Mouse (Mus musculus) midbrain, embryonic 16.5 days (tissue): ENCODE data around the gene C2cd4d. TPM values are rescaled to one million over a fixed set of nuclear protein-coding genes. Genes with fewer than 3 reads are reported as not detected.

Experiments used
- ATAC-seq: fragments of 200-750 bp; cut with Nextera tagmentation; 2 replicates; pipeline ENCODE4 v1.8.0; 2017; ENCODE audit warnings: moderate TSS enrichment
- H3K27ac ChIP-seq: fragments of 300-500 bp; sonication (generic); 2 replicates; pipeline ENCODE4 v1.5.1; 2014; ENCODE audit warnings: mild to moderate bottlenecking, low read length, mixed read lengths
- H3K27me3 ChIP-seq: fragments of 300-500 bp; sonication (generic); 2 replicates; pipeline ENCODE4 v1.6.1; 2014; ENCODE audit warnings: low read depth, low read length, mixed read lengths; ENCODE audit not compliant: control insufficient read depth, insufficient read depth
- H3K36me3 ChIP-seq: fragments of 300-500 bp; sonication (generic); 2 replicates; pipeline ENCODE4 v1.6.1; 2014; ENCODE audit warnings: mild to moderate bottlenecking, low read length, moderate library complexity, mixed read lengths; ENCODE audit not compliant: control insufficient read depth, insufficient read depth
- H3K4me1 ChIP-seq: fragments of 300-500 bp; sonication (generic); 2 replicates; pipeline ENCODE4 v1.6.1; 2014; ENCODE audit warnings: mild to moderate bottlenecking, low read length, mixed read lengths; ENCODE audit not compliant: control insufficient read depth, insufficient read depth
- H3K4me2 ChIP-seq: fragments of 300-500 bp; sonication (generic); 2 replicates; pipeline ENCODE4 v1.6.1; 2014; ENCODE audit warnings: mild to moderate bottlenecking, low read length, mixed read lengths
- H3K4me3 ChIP-seq: fragments of 300-500 bp; sonication (generic); 2 replicates; pipeline ENCODE4 v1.5.1; 2014; ENCODE audit warnings: low read depth, mild to moderate bottlenecking, low read length, moderate library complexity, mixed read lengths
- H3K9ac ChIP-seq: fragments of 300-500 bp; sonication (generic); 2 replicates; pipeline ENCODE4 v1.6.1; 2014; ENCODE audit warnings: low read depth, low read length, mixed read lengths
- H3K9me3 ChIP-seq: fragments of 300-500 bp; sonication (generic); replicated peaks from 2 replicates; pipeline ENCODE4 v1.6.1; 2014; ENCODE audit warnings: mild to moderate bottlenecking, low read length, mixed read lengths; ENCODE audit not compliant: control insufficient read depth, poor library complexity, severe bottlenecking
- WGBS: fragments of 180-500 bp; shearing (Covaris S2); extraction: QIAGEN DNeasy Blood & Tissue Kit; methylation state at CpG from one replicate; pipeline ENCODE4 v1.1.7; 2014; 5-methylcytosine and 5-hydroxymethylcytosine counted together
- polyA plus RNA-seq: library from polyadenylated mRNA; unstranded; fragments of >200 nt; fragmentation: Nextera tagmentation; extraction: Ambion mirVana; gene quantifications from 2 replicates; pipeline ENCODE4 v1.2.1, GENCODE M21; 2015

The C2cd4d gene
- polyA plus RNA-seq, 1 experiment from 2014 or later, result 1.6 TPM

- no peak overlapping the region for H3K9ac ChIP-seq
- H3K4me3 ChIP-seq, result no peak overlapping the region
- 86% methylated on average over 4 of the region's 4 CpGs for WGBS
- no peak overlapping the region for H3K4me2 ChIP-seq
- peaks cover 2% of the 10 kb centered on the region for H3K27me3 ChIP-seq
- H3K36me3 ChIP-seq, result no peaks in the 10 kb centered on the region
- no peaks in the 10 kb centered on the region for H3K9me3 ChIP-seq
- no peak overlapping the region for H3K27ac ChIP-seq
- H3K4me1 ChIP-seq, result peaks cover 8% of the 10 kb centered on the region
- ATAC-seq, result no peak
These were observed 34.6 kb downstream of the C2cd4d start for GRCm38 (mm10) chr3:94396851-94397250.

- H3K4me1 ChIP-seq, result peaks cover 8% of the 10 kb centered on the region
- WGBS, result 74% methylated on average over 6 of the region's 6 CpGs
- 0 out of 2 replicates have a peak within 1 kb of the TSS, but pooled peaks have one; percentile 38 for H3K27ac ChIP-seq
- peak within 1 kb of the TSS; percentile 65 for H3K9ac ChIP-seq
- peaks cover 2% of the 10 kb centered on the region for H3K27me3 ChIP-seq
- H3K36me3 ChIP-seq, result no peaks in the 10 kb centered on the region
- peak within 1 kb of the TSS; percentile 39 for H3K4me3 ChIP-seq
- H3K4me2 ChIP-seq, result peak within 1 kb of the TSS; percentile 75
- H3K9me3 ChIP-seq, result no peaks in the 10 kb centered on the region
- ATAC-seq, result no peak
These were observed 36.0 kb downstream of the C2cd4d start, which contains the start of gene Lingo4 for GRCm38 (mm10) chr3:94398217-94398616. Lingo4 (plus strand) TSS chr3:94398517.

GRCm38 (mm10) chr3:94398943-94399481, 36.8 kb downstream of the C2cd4d start:
- peak overlapping the region; percentile 65 for H3K9ac ChIP-seq
- no peaks in the 10 kb centered on the region for H3K36me3 ChIP-seq
- H3K4me1 ChIP-seq, result peaks cover 8% of the 10 kb centered on the region
- no peaks in the 10 kb centered on the region for H3K9me3 ChIP-seq
- 0 out of 2 replicates have a peak overlapping the region, but pooled peaks have one; percentile 38 for H3K27ac ChIP-seq
- H3K27me3 ChIP-seq, result peaks cover 2% of the 10 kb centered on the region
- peak overlapping the region; percentile 75 for H3K4me2 ChIP-seq
- ATAC-seq, result peak; percentile 83
- 2% methylated on average over 20 of the region's 20 CpGs for WGBS
- H3K4me3 ChIP-seq, result peak overlapping the region; percentile 39

- ATAC-seq, result no peak; the same call in 1 of the 2 replicates
- H3K36me3 ChIP-seq, result no peaks in the 10 kb centered on the region
- WGBS, result 18% methylated on average over 5 of the region's 5 CpGs
- H3K4me3 ChIP-seq, result peak overlapping the region; percentile 39
- H3K4me2 ChIP-seq, result peak overlapping the region; percentile 75
- H3K27me3 ChIP-seq, result peaks cover 2% of the 10 kb centered on the region
- H3K27ac ChIP-seq, result 0 out of 2 replicates have a peak overlapping the region, but pooled peaks have one; percentile 38
- peaks cover 8% of the 10 kb centered on the region for H3K4me1 ChIP-seq
- H3K9me3 ChIP-seq, result no peaks in the 10 kb centered on the region
- peak overlapping the region; percentile 65; the same call in 1 of the 2 replicates for H3K9ac ChIP-seq
These were observed 37.5 kb downstream of the C2cd4d start for GRCm38 (mm10) chr3:94399663-94400310.

GRCm38 (mm10) chr3:94402451-94402850, 40.2 kb downstream of the C2cd4d start:
- H3K9me3 ChIP-seq, result no peaks in the 10 kb centered on the region
- no peak overlapping the region for H3K27ac ChIP-seq
- peaks cover 8% of the 10 kb centered on the region for H3K4me1 ChIP-seq
- no peak overlapping the region for H3K9ac ChIP-seq
- no peaks in the 10 kb centered on the region for H3K36me3 ChIP-seq
- peaks cover under 1% of the 10 kb centered on the region; the same call in 1 of the 2 replicates for H3K27me3 ChIP-seq
- ATAC-seq, result no peak
- 82% methylated on average over 8 of the region's 8 CpGs for WGBS
- H3K4me3 ChIP-seq, result no peak overlapping the region
- no peak overlapping the region for H3K4me2 ChIP-seq

GRCm38 (mm10) chr3:94404366-94405054, 42.3 kb downstream of the C2cd4d start:
- Histone ChIP-seq H3K4me2 (no peak overlapping the region), H3K4me1 (peaks cover 3% of the 10 kb centered on the region), H3K36me3 (0 out of 2 replicates have a peak, but pooled peaks cover 2% of the 10 kb centered on the region), H3K27me3 (no peaks in the 10 kb centered on the region), H3K27ac (no peak overlapping the region), H3K9ac (0 out of 2 replicates have a peak overlapping the region, but pooled peaks have one; percentile 23), H3K9me3 (no peaks in the 10 kb centered on the region), H3K4me3 (no peak overlapping the region)
- peak; percentile 7; the same call in 1 of the 2 replicates for ATAC-seq
- 24% methylated on average over 7 of the region's 7 CpGs for WGBS

- 83% methylated on average over 4 of the region's 4 CpGs for WGBS
- no peak overlapping the region for H3K4me3 ChIP-seq
- no peak overlapping the region for H3K4me2 ChIP-seq
- H3K36me3 ChIP-seq, result 0 out of 2 replicates have a peak, but pooled peaks cover 2% of the 10 kb centered on the region
- H3K4me1 ChIP-seq, result no peaks in the 10 kb centered on the region
- ATAC-seq, result no peak
- no peaks in the 10 kb centered on the region for H3K9me3 ChIP-seq
- H3K27me3 ChIP-seq, result no peaks in the 10 kb centered on the region
- no peak overlapping the region for H3K9ac ChIP-seq
- no peak overlapping the region for H3K27ac ChIP-seq
These were observed 43.3 kb downstream of the C2cd4d start for GRCm38 (mm10) chr3:94405561-94405960.

- 1% methylated on average over 25 of the region's 25 CpGs for WGBS
- Histone ChIP-seq H3K9me3 (no peaks in the 10 kb centered on the region), H3K27me3 (no peaks in the 10 kb centered on the region), H3K36me3 (0 out of 2 replicates have a peak, but pooled peaks cover 1% of the 10 kb centered on the region), H3K9ac (peak overlapping the region; percentile 80), H3K4me1 (peaks cover 14% of the 10 kb centered on the region), H3K4me2 (peak overlapping the region; percentile 95), H3K4me3 (peak overlapping the region; percentile 84), H3K27ac (peak overlapping the region; percentile 87)
- ATAC-seq, result peak; percentile 72
These were observed 50.3 kb downstream of the C2cd4d start for GRCm38 (mm10) chr3:94412530-94412929.
